Mouse (Mus musculus) heart, postnatal 4 days (tissue): ENCODE results near the gene Ldhb. TPM values are rescaled to one million over a fixed set of nuclear protein-coding genes. Genes with fewer than 3 reads are reported as not detected.

ENCODE experiments used
- total RNA-seq, 2 experiments: library from RNA; stranded (reverse); gene quantifications; 2 replicates each; pipeline ENCODE4 v1.2.3; 2021

The Ldhb gene
- total RNA-seq, 2 experiments from 2014 or later, result 1,364 to 1,397 TPM

Other genes starting within 250 kb of the Ldhb start
- not detected for gene Iapp, start 209.5 kb downstream of the Ldhb start, total RNA-seq
- not detected for gene Slco1a5, start 185.0 kb downstream of the Ldhb start, total RNA-seq
- gene Pyroxd1, start 162.3 kb downstream of the Ldhb start, total RNA-seq, result 10 to 100 TPM; 11.3 to 11.9 TPM
- 10 to 100 TPM; 12.7 to 14.3 TPM for gene Recql, start 120.9 kb downstream of the Ldhb start, total RNA-seq
- 10 to 100 TPM; 28.3 to 36.3 TPM for gene Golt1b, start 120.7 kb downstream of the Ldhb start, total RNA-seq
- gene Spx, start 94.5 kb downstream of the Ldhb start, total RNA-seq, result not detected
- not detected for gene Gys2, start 34.8 kb downstream of the Ldhb start, total RNA-seq
- 10 to 100 TPM; 20.7 to 21.7 TPM for gene Kcnj8, start 63.7 kb upstream of the Ldhb start, total RNA-seq
- gene Abcc9, start 194.4 kb upstream of the Ldhb start, total RNA-seq, result 100 to 1,000 TPM; 180 to 189 TPM
- 10 to 100 TPM; 43.4 to 48.5 TPM for gene Cmas, start 248.7 kb upstream of the Ldhb start, total RNA-seq